Mouse (Mus musculus) adipocyte (in vitro differentiated cells): ENCODE measurements around the gene Zfp950.
A peak's percentile ranks its signal among the peaks of the same experiment; 100 is the strongest.

Experiments used
- DNase-seq: peaks from one replicate; pipeline ENCODE4 v3.0.0-alpha.2; 2016; ENCODE audit warnings: low spot score

Zfp950 gene

GRCm38 (mm10) chr19:61056783-61057410 lies 83.7 kb downstream of the Zfp950 start:
- DNase-seq: no peak

DNA sequence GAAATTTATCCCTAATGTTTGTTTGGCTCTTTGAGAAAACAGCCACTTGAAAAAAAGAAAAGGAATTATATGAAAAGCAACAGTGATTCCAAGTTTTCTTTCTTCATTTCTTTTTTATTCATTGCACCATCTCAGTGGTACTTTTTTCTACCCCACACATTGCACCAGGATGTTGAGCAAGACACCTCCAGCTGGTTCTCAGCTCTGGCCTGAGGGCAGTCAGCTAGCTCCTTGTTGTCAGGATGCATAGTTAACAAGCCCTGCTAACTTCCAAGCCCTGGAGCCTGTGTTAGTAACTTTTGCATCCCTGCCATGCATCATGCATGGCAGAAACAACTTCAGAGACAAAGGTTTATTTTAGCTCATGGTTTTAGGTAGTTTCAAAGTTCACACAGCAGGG lies 87.9 kb downstream of the Zfp950 start:
- DNase-seq: no peak

DNA sequence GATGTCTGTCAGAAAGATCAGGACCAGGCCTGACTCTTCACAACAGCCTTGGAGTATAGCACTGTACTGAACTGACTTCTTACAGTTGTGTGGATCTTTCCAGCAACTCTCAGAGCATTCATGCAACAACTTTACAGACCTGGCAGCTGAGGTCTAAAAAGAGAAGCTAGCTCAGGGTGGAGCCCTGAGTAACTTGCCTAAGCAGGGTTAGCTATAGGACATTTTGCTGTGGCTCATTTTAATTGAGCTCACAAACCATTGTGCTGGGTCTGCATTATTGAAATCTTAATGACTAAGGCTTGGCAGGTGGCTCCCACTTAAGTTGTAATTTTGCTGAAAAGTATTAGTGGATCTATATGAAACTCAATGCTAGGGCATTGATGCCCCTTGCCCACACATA lies 88.6 kb downstream of the Zfp950 start:
- DNase-seq: no peak

DNA sequence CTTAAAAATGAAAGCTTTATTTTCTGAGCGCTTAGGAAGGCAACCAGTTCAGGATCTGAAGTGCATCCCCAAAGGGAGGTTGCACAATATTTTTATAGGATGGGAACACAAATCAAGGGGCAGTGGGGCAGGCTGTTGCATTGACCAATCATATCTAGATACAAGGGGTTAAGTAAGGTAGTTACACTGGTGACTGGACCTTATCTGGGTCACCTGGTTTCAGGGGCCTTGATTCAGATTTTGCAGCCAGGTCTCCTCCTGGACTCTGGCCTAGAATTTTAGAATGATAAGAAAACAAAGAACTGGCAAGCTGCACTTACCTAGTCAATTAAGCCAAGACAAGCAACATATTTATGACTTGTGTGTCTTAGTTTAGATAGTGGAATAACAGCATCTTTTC lies 89.5 kb downstream of the Zfp950 start:
- no peak for DNase-seq

GRCm38 (mm10) chr19:61049413-61049812 lies 91.2 kb downstream of the Zfp950 start:
- DNase-seq: peak; percentile 77

DNA sequence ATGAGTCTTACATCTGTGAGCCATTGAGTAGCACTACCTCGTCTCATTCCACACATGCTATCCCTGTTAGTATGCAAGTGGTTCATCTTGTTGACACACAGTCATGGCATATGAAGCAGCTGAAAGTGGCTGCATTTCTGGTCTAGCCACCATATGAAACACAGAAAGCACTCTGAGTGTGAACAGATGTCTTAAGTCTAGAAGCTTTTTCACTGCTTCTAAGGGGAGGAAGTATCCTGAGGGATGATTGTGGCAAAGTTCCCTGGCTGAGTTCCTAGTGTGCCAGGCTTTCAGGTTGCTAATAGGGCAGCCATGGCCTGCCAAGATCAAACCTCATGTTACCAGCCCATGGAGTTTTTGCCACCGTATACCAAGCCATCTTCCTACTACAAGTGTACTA lies 92.0 kb downstream of the Zfp950 start:
- DNase-seq: peak; percentile 79

DNA sequence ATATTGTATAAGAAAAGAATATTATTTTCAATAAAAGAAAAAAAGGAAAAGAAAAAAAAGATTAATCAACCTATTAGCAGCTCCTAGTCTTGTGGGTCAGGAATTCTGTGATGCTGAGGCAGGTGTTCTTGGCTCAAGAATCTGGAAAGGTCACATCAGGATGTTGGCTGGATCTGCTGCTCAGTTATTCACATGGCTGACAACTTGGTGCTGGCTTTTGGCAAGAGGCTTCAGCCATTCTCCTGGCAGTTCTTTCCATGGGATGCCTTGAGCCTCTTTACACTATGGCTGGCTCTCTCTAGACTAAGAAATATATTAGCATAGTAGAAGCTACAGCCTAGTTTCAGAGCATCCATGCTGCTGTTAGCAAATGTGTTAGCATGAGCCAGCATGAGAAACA lies 101.5 kb downstream of the Zfp950 start:
- DNase-seq: no peak

DNA sequence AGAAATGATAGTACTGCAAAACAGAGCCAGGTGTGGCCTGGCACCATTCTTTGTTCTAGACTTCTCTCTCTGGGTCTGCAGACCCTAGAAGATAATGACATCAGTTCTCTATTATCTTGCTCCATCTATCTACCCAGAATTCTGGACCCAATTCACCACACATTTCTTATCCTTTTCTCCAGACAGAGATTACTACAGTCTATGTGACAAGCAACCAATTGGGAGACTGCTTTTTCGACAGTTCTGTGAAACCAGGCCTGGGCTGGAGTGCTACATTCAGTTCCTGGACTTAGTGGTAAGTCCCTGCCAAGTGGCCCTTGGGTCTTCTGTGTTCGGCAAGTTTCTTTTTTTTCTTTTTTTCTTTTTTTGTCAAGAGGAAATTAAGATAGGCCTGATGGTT lies 109.1 kb downstream of the Zfp950 start:
- peak; percentile 71 for DNase-seq

GRCm38 (mm10) chr19:61021939-61022566 lies 118.6 kb downstream of the Zfp950 start:
- DNase-seq: no peak

GRCm38 (mm10) chr19:61021502-61021901 lies 119.1 kb downstream of the Zfp950 start:
- no peak for DNase-seq

- no peak for DNase-seq
These were observed 123.0 kb downstream of the Zfp950 start for GRCm38 (mm10) chr19:61017477-61018266.

DNA sequence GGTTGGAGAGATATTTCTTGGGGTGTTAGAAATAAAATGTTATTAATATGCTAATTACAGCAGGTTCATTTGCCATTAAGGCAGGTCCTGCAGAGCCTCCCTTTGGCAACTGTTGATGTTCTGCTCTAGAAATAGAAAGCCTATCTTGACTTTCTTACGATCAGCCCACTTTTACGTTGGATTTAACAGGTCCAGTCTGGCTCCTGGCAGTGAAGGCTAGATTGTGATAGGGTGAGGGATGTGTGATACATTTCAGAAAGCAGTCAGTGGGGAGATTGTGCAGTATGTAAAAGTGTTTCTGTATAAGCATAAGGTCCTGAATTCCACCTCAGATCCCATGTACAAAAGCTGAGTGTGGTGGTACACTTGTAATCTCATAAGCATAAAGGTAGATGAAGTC lies 131.4 kb downstream of the Zfp950 start:
- no peak for DNase-seq
